Mouse (Mus musculus): ENCODE data around the gene Zbtb17. TPM values are rescaled to one million over a fixed set of nuclear protein-coding genes. Genes with fewer than 3 reads are reported as not detected.

Gene Zbtb17
- polyA plus RNA-seq, 1 experiment = 17.1 TPM

- H3K4me1 ChIP-seq (ENCODE audit: control insufficient read depth, insufficient read depth, low read length) = peaks cover 2% of the 10 kb centered on the region
- TF ChIP-seq POLR2A (IDR thresholded peaks at IDR 0.05; ENCODE audit: insufficient read depth, low read length) (no peak), CTCF (IDR thresholded peaks at IDR 0.05; ENCODE audit: low read depth, low read length) (no peak), EP300 (IDR thresholded peaks at IDR 0.05; ENCODE audit: insufficient read depth, low read depth, low read length) (no peak)
- H3K4me3 ChIP-seq (ENCODE audit: low read depth, low read length) = no peak overlapping the region
- no peak overlapping the region for H3K27ac ChIP-seq (ENCODE audit: insufficient read depth, low read length)
- no peak overlapping the region for H3K9ac ChIP-seq (ENCODE audit: low read depth, poor library complexity, severe bottlenecking)
- H3K27me3 ChIP-seq (ENCODE audit: control insufficient read depth, insufficient read depth, low read length, poor library complexity, severe bottlenecking) = no peaks in the 10 kb centered on the region
- no peaks in the 10 kb centered on the region for H3K36me3 ChIP-seq (ENCODE audit: control insufficient read depth, insufficient read depth, low read length, poor library complexity, severe bottlenecking)
- H3K9me3 ChIP-seq (replicated peaks; ENCODE audit: control insufficient read depth, insufficient read depth, low read length, poor library complexity, severe bottlenecking) = no peaks in the 10 kb centered on the region
These were observed 10.3 kb downstream of the Zbtb17 start for GRCm38 (mm10) chr4:141454581-141455350.

- no peaks in the 10 kb centered on the region for H3K27me3 ChIP-seq (ENCODE audit: control insufficient read depth, insufficient read depth, low read length, poor library complexity, severe bottlenecking)
- H3K4me3 ChIP-seq (ENCODE audit: low read depth, low read length) = no peak overlapping the region
- peaks cover 2% of the 10 kb centered on the region for H3K4me1 ChIP-seq (ENCODE audit: control insufficient read depth, insufficient read depth, low read length)
- no peak for TF ChIP-seq POLR2A (IDR thresholded peaks at IDR 0.05; ENCODE audit: insufficient read depth, low read length)
- no peak for TF ChIP-seq EP300 (IDR thresholded peaks at IDR 0.05; ENCODE audit: insufficient read depth, low read depth, low read length)
- TF ChIP-seq CTCF (IDR thresholded peaks at IDR 0.05; ENCODE audit: low read depth, low read length) = no peak
- no peaks in the 10 kb centered on the region for H3K36me3 ChIP-seq (ENCODE audit: control insufficient read depth, insufficient read depth, low read length, poor library complexity, severe bottlenecking)
- no peaks in the 10 kb centered on the region for H3K9me3 ChIP-seq (replicated peaks; ENCODE audit: control insufficient read depth, insufficient read depth, low read length, poor library complexity, severe bottlenecking)
- H3K9ac ChIP-seq (ENCODE audit: low read depth, poor library complexity, severe bottlenecking) = no peak overlapping the region
- no peak overlapping the region for H3K27ac ChIP-seq (ENCODE audit: insufficient read depth, low read length)
These were observed 11.1 kb downstream of the Zbtb17 start for GRCm38 (mm10) chr4:141455526-141455925.

- H3K27ac ChIP-seq (ENCODE audit: insufficient read depth, low read length) = no peak overlapping the region
- peaks cover 2% of the 10 kb centered on the region for H3K4me1 ChIP-seq (ENCODE audit: control insufficient read depth, insufficient read depth, low read length)
- no peak for TF ChIP-seq CTCF (IDR thresholded peaks at IDR 0.05; ENCODE audit: low read depth, low read length)
- H3K4me3 ChIP-seq (ENCODE audit: low read depth, low read length) = no peak overlapping the region
- no peak overlapping the region for H3K9ac ChIP-seq (ENCODE audit: low read depth, poor library complexity, severe bottlenecking)
- no peaks in the 10 kb centered on the region for H3K9me3 ChIP-seq (replicated peaks; ENCODE audit: control insufficient read depth, insufficient read depth, low read length, poor library complexity, severe bottlenecking)
- H3K36me3 ChIP-seq (ENCODE audit: control insufficient read depth, insufficient read depth, low read length, poor library complexity, severe bottlenecking) = no peaks in the 10 kb centered on the region
- H3K27me3 ChIP-seq (ENCODE audit: control insufficient read depth, insufficient read depth, low read length, poor library complexity, severe bottlenecking) = no peaks in the 10 kb centered on the region
These were observed 11.9 kb downstream of the Zbtb17 start for GRCm38 (mm10) chr4:141456193-141456938.

GRCm38 (mm10) chr4:141458236-141458635 is 13.8 kb downstream of the Zbtb17 start:
- Histone ChIP-seq H3K4me1 (ENCODE audit: control insufficient read depth, insufficient read depth, low read length) (peaks cover 2% of the 10 kb centered on the region), H3K9ac (ENCODE audit: low read depth, poor library complexity, severe bottlenecking) (no peak overlapping the region), H3K9me3 (replicated peaks; ENCODE audit: control insufficient read depth, insufficient read depth, low read length, poor library complexity, severe bottlenecking) (no peaks in the 10 kb centered on the region), H3K27ac (ENCODE audit: insufficient read depth, low read length) (no peak overlapping the region), H3K36me3 (ENCODE audit: control insufficient read depth, insufficient read depth, low read length, poor library complexity, severe bottlenecking) (no peaks in the 10 kb centered on the region), H3K27me3 (ENCODE audit: control insufficient read depth, insufficient read depth, low read length, poor library complexity, severe bottlenecking) (no peaks in the 10 kb centered on the region), H3K4me3 (ENCODE audit: low read depth, low read length) (no peak overlapping the region)
- TF ChIP-seq POLR2A (IDR thresholded peaks at IDR 0.05; ENCODE audit: insufficient read depth, low read length) (no peak), EP300 (IDR thresholded peaks at IDR 0.05; ENCODE audit: insufficient read depth, low read depth, low read length) (peak; percentile 72; the same call in 1 of the 2 replicates), CTCF (IDR thresholded peaks at IDR 0.05; ENCODE audit: low read depth, low read length) (no peak)

- H3K4me1 ChIP-seq (ENCODE audit: control insufficient read depth, insufficient read depth, low read length) = peaks cover 2% of the 10 kb centered on the region
- no peaks in the 10 kb centered on the region for H3K36me3 ChIP-seq (ENCODE audit: control insufficient read depth, insufficient read depth, low read length, poor library complexity, severe bottlenecking)
- no peaks in the 10 kb centered on the region for H3K27me3 ChIP-seq (ENCODE audit: control insufficient read depth, insufficient read depth, low read length, poor library complexity, severe bottlenecking)
- no peak for TF ChIP-seq POLR2A (IDR thresholded peaks at IDR 0.05; ENCODE audit: insufficient read depth, low read length)
- no peak for TF ChIP-seq EP300 (IDR thresholded peaks at IDR 0.05; ENCODE audit: insufficient read depth, low read depth, low read length)
- TF ChIP-seq CTCF (IDR thresholded peaks at IDR 0.05; ENCODE audit: low read depth, low read length) = no peak
- no peaks in the 10 kb centered on the region for H3K9me3 ChIP-seq (replicated peaks; ENCODE audit: control insufficient read depth, insufficient read depth, low read length, poor library complexity, severe bottlenecking)
- H3K4me3 ChIP-seq (ENCODE audit: low read depth, low read length) = no peak overlapping the region
- H3K27ac ChIP-seq (ENCODE audit: insufficient read depth, low read length) = no peak overlapping the region
- H3K9ac ChIP-seq (ENCODE audit: low read depth, poor library complexity, severe bottlenecking) = no peak overlapping the region
These were observed 14.4 kb downstream of the Zbtb17 start for GRCm38 (mm10) chr4:141458888-141459287.

- Histone ChIP-seq H3K4me3 (ENCODE audit: low read depth, low read length) (no peak overlapping the region), H3K27ac (ENCODE audit: insufficient read depth, low read length) (no peak overlapping the region), H3K9ac (ENCODE audit: low read depth, poor library complexity, severe bottlenecking) (no peak overlapping the region), H3K9me3 (replicated peaks; ENCODE audit: control insufficient read depth, insufficient read depth, low read length, poor library complexity, severe bottlenecking) (no peaks in the 10 kb centered on the region), H3K36me3 (ENCODE audit: control insufficient read depth, insufficient read depth, low read length, poor library complexity, severe bottlenecking) (no peaks in the 10 kb centered on the region), H3K4me1 (ENCODE audit: control insufficient read depth, insufficient read depth, low read length) (peaks cover 2% of the 10 kb centered on the region), H3K27me3 (ENCODE audit: control insufficient read depth, insufficient read depth, low read length, poor library complexity, severe bottlenecking) (no peaks in the 10 kb centered on the region)
- TF ChIP-seq POLR2A (IDR thresholded peaks at IDR 0.05; ENCODE audit: insufficient read depth, low read length) (no peak), CTCF (IDR thresholded peaks at IDR 0.05; ENCODE audit: low read depth, low read length) (no peak), EP300 (IDR thresholded peaks at IDR 0.05; ENCODE audit: insufficient read depth, low read depth, low read length) (no peak)
These were observed 15.3 kb downstream of the Zbtb17 start for GRCm38 (mm10) chr4:141459766-141460165.

Measured in ES-Bruce4 (cell line).